Mouse (Mus musculus) kidney, postnatal 4 days (tissue): ENCODE results near the gene Adssl1.
A peak's percentile ranks its signal among the peaks of the same experiment; 100 is the strongest.

Source experiments
- DNase-seq, 2 experiments: peaks; one replicate each; pipeline ENCODE4 v3.0.0; 2021; ENCODE audit warnings: mixed read lengths in 2 of 2

Gene Adssl1

DNA sequence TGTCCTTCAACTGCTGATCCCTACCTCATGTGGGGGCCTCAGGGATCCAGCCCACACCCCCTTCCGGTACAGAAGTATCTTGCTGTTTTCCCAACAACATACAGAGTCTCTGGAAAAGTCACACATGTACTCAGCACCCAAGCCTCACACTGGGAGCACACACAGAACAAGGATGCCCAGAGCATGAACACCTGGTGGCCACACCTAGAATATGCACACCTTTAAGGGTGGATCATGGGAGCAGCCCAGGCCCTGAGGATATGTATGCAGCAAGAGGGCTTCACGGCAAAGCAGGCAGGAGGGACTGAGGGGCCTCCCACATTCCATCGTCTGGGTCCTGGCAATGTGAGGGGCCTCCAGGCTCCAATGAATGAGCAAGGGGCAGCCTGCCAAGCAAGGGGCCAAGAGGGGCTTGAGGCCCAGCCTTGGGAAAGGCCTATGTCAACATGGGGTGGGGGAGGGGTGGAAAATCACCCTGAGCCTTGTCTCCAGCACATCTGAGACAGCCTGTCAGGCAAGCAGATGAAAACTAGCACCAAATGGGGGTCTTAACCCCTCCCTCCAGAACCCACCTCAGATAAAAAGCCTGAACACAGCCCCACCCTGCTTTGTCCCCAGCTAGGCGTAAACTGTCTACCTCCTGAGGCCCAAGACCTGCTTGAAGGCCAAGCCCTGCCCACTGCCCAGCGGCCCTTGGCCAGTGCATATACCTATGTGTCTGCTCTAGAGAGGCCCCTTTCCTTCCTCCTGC lies 40.9 kb downstream of the Adssl1 start:
- DNase-seq, result peak; percentile 82 to 87

DNA sequence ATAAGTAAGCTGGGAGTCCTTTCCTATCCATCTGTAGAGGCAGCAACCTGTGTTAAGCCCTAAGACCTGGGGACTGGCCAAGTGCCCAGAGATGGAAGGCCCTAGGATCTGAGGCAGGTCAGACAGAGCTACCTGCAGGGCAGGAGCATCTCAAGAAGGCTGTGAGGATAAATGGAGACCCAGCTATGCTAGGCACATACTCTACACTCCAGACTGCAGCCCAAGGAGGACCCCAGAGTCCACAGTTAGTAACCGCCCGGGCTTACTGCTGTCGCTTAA lies 41.4 kb downstream of the Adssl1 start:
- no peak for DNase-seq

DNA sequence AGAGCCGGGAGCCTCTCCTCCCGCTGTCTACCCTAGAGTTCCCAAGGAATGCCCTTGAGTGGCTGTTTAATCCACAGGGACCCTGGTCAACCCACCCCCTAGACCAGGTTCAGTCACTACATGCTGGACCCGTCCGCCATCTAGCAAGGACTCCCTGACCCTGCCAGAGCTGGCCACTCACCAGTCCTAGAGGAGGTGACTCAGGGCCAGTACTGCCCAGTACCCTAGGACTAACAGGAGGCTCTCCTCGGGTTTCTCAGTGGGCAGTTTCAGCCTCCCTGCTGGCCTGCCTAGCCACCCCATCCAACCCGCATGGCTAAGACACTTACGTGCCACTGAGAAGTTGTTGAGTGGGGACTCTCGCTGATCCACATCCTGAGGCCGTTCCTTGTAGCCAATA lies 42.0 kb downstream of the Adssl1 start:
- DNase-seq, result no peak

DNA sequence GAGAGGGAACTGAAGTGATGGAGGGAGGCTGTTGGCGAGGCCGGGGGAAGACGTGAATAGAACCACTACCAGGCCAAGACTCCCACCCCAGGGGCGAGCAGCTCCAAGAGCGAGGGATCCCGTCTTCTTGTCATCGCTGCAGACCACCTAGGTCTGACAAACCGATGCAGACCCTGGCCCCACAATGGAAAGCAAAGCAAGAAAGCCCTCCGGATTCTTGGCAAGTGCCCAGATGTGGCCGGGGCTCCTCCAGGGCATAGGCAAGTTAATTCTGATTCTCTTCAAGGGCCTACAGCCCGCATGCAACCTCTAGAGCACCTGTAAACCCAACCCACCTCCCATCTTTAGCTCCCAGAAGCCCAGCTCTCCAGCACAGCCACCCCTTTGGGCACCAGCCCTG lies 43.5 kb downstream of the Adssl1 start:
- no peak for DNase-seq

DNA sequence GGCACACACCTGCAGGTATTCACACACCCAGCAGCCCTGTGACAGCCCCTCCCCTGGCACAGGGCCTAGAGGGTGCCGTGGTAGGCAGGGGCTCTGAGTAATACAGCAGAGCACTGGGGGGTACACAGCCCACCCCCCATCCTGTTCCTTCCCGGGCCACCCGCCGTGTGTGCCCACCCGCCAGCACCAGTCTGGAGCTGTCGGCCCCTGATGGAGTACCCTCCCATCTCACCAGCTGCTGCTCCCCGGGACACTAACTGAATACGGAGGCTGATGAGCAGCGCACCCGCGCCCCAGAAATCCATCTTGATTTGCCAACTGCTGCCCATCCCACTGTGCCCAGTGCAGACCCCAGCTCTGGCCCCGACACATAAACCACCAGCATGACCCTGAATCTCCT lies 43.9 kb downstream of the Adssl1 start:
- no peak for DNase-seq

DNA sequence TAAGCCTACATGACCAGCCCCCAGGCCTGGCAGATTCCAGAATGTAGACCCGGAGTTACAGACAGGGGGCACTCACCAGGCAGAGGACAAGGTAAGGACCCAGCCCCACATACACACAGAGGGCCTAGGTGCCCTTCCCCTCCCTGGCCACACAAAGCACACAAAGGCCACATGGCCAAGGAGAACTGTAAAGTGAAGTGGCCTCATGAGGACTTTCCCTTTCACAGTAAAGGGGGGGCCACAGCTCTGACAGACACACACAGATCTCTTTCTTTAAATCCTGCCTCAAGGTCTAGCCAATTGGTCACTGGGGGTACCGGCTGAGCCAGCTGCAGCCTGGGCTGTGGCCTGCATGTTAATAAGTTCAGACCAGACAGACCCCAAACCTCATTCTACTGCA lies 44.3 kb downstream of the Adssl1 start:
- DNase-seq, result no peak

DNA sequence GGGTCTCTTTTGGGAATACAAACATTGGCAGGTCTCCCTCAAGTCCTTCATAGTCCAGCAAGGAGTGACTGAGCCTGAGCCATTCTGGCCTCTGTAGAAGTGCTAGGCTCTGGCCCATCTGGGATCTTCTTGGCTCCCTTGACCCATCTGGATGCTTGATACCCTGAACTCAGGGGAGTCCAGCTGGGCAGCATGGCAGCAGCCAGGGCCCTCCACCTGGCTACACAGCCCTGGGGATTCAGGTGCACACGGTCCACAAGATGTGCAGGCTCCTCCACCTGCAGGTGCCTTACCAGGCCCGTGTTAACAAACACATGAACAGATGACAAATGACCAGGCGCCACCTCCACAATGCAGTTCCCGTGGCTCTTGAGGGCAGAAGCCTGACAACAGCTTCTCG lies 44.8 kb downstream of the Adssl1 start:
- no peak for DNase-seq

DNA sequence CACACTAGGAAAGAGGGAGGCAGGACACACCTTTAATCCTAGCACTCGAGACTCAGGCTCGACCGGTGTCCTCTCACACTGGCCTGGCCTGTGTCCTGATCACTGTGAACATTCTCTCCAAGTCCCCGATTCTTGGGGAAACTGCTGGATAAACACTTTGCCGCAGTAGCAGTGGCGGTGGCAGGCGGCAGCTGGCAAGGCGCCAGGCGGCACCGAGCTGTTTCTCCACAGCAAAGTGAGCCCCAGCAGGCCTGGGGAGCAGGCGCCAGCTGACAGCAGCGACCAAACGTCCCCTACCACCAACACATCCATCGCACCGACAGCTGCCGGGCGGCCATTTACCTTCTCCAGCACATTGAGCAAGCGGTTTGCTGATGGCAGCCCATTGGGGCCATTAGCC lies 45.6 kb downstream of the Adssl1 start:
- DNase-seq, result peak; percentile 71 to 83

DNA sequence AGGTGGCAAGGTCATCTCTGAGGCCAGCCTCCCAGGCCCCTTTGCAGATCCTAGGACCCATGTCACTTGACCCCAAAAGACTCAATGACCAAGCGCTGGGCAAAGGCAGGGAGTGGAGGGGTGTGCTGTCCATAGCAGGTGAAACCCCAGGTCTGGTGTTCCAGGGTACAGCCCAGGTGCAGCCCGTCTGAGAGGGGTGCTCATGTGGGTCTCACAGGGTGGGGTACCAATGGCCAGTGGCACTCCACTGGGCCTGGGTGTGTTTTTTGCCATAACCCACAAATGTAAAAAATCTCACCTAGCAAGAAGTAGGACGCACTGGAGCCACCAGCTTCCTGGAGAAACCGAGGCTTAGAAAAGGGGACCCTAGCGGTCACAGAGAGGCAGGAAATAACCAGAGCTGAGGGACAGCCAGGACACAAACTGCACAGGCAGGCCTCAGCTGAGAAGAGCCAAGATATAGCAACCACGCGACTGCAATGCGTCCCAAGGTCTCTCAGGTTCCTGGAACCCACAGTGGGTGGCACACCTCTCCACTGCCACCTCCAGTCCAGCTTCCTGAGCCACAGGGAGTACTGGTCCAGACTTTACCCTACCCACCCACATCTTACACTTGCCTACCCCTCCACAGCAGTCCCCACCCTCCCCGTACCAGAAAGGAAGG lies 46.2 kb downstream of the Adssl1 start:
- DNase-seq, result no peak

DNA sequence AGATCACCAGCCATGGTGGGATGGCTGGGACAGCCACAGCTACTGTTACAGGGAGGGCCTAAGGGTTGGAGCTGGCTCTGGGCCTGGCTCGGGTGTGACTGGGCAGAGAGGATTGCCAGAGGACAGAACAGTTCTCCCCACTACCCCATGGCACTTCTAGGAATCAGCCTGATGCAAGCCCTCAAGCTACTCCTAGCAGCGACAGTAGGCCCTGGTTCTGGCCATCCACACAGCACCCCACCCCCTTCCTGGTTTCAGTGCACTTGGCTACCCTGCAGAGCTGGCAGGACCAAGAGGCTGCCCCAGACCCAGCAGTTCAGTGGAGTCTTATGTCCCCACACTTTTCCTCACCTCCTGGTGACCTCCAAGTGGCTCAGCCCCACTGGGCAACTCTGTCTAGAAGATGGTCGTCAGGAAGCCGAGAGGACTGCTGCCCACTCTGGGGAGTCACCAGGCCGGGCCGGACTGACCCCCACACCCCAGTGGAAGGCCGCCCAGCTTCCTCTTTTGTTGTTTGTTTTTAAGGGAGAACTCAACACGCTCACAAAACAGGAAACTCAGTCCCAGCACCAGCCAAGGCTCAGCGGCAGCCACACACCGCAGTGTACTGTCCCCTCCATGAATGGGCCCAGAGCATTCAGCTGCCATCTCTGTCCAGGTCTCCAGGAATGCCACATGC lies 47.9 kb downstream of the Adssl1 start:
- no peak for DNase-seq

DNA sequence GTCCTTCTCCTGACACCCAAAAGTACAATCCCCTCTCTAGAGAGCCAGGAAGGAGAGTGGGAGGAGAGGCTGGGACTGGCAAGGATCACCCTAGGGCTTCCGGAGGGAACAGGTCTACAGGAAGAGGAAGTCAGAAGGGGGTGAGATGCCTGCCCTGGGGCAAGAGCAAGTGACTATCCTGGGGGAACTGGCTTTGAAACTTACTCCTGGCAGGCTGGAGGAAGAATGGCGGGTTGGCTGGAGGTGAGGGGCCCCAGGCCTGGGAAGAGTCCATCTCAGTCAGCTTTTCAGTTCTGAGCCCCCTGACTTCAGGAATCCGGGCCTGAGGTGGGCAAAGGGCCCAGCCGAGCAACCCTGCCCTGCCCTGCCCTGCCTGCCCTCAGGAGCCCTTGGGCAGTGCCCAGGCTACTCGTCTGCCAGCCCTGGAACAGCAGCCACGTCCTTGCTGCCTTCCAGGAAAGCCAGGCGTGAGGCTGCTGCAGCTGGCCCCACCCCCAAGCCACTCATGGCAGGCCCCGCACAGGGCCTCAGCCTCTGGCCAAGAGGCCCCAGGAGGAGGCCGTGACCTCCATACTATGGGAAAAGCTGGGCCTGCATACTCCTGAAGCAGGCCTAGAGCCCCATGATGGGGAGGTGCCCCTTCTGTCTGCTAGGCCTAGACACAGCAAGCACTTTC lies 51.0 kb downstream of the Adssl1 start:
- DNase-seq, result peak; percentile 40 to 60

DNA sequence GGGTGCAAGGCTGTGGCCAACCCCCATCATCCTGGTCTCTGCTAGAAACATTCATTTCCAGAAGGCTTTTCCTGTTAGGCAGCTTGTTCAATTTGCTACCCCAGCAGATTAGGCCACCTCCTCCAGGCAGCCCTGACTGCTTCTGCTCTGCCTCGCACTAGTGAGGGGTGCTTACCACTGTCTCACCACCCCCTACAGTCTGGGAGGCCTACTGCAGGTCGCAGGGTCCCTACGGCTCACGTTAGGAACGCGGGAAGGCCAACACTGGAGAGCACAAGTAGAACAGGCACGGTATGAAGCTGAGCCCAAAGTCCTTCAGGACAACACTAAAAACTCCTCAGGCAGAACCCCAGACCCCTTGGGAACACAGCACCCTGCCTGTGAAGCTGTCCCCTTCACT lies 52.0 kb downstream of the Adssl1 start:
- peak in 1 of 2 experiments; percentile 53 for DNase-seq

DNA sequence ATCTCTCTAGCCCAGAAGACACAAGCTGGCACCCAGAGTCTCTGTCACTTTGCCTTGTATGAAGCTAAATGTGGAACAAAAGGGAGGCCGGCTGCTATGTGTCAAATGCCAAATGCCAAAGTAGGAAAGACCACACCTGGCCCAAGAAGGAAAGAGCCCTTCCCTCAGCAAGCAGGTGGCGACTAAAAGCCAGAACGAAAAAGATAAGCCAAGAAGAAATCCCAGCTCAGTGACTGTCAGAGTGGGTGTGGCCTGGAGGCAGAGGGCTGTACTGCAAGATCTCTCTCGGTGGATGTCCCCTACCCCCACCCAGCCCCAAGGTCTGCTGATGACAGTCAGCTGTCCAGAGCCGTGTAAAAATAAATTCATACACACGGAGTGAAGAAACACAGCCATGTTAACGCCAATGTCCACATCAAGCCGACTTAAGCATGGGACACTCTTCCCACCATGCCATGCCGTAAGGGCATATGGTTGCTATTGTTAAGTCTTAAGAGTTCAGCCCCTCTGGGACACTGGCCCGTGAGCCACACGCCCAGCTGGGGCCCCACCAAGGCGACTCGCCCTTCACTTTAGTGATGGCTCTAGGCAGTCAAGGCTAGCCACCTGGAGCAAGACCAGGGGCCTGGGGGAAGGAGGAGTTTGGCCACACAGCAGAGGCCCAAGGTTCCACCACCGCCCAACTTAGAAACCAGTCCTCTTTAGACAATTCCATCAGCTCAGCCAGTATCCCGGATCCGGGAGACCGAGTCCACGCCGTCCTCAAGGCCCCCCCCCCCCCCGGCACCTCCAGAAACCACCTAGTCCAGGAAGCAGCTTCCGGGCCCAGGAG lies 53.1 kb downstream of the Adssl1 start:
- peak; percentile 64 to 75 for DNase-seq

DNA sequence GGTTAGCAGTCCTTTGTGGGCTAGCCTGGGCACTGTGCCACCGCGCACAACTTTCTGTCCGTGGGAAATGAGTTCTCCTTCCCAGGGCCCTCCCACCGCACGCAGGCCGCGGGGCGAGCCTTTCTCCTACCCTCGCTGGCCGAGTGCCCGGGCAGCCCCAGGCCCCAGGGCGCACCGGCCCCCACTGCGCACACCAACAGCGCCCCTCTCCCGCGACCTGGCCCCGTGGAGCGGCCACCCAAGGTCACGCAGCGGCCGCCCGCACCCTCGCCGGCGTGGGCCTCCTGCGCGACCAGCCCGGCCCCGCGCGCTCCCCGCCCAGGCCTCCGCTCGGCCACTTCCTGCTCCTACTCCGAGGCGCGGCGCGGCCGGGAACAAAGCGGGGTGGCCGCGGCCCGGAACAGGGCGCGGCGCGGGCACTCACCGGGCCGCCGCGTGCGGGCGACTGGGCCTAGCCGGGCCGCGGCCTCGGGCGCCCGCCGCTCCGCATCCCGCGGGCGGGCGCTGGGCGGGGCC lies 53.8 kb downstream of the Adssl1 start:
- DNase-seq, result peak; percentile 72 to 80

DNA sequence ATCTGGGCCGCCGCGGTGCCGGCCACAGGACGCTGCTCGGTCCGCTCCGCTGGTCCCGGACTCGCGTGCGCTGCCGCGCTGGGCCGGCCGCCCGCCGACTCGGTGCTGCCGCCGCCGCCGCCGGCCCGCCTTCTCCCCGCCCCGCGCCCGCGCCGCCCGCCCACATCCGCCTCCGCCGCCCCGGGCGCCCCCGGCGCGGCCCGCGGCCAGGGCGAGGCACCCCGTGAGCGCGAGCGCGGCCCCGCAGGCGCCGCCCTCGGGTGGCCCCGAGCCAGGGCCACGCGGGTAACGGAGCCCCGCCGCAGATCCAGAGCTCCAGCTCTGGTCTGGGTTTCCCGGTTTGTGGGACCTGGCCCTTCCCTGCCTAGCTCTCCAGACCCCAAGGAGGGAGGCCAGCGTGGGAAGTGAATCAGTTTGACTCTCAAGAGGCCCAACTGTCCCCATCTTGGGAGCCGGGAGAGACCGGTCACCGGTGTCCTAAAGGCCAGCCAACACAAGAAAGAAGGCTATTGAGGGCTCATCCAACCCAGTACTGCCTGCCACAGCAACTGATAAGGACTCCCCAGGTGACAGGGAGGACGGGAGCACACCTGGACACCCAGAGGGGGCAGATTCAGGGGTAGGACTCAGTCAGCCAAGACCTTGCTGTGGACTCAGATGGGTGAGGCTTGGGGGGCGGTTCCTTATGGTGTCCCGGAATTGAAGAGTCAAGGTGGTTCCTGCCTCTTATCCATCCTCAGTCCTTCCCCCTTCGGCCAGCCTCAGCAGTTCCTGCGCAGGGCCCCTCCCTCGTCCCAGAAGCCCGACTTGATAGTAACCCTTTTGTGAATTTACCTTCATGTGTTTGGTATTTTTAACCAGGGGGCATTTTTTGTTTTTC lies 54.5 kb downstream of the Adssl1 start, which contains the start of gene Akt1:
TSS of gene Akt1 (minus strand) at position 753 of the 880 bp plus-strand sequence.
- peak; percentile 64 to 74 for DNase-seq

DNA sequence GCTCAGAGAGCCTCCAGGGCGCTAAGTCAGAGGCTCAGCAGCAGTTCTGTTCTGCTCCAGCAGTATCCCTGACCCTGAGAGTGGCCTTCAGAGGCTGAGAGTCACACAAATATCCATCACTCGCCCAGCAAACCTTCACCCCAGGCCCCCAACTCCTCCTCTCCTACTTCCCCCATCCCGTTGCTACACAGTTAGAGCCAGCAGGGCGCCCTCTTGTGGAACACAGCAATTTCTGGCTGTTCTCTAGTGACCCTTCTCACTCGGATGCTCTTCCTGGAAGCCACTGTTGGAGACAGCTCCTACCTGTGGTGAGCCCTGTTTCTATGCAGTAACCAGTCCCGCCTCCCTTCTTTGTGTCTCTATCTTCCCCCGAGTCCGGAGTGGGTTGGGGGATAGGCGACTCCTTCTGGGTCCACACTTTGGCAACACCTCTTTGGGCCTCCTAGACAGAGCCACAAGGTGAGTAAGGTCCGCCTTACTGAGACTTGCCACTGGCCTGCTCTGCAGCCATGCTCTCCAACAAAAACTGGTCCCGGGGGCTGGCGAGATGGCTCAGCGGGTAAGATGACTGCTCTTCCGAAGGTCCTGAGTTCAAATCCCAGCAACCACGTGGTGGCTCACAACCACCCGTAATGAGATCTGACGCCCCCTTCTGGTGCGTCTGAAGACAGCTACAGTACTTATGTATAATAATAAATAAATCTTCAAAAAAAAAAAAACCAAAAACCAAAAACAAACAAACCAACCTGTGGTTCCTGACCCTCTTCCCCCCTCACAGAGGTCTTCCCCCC lies 55.6 kb downstream of the Adssl1 start:
- DNase-seq, result peak; percentile 91 to 93

DNA sequence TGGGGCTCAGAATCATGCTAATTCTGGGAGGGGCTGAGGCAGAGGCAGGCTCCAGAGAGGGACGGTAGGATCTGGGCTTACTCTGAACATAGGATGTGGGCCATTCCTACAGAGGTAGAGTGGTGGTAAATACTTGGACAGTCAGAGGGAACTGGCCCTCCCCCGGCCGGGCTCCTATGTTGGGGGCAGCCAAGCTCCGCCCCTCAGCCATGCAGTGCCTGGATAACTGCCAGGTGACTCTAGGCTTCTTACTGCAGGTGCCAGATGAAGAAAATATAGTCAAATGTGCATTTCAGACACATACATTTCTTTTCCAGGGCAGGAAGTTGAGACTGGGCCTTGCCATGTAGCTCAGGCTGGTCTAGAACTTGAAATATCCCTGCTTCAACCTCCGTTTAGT lies 57.2 kb downstream of the Adssl1 start:
- no peak for DNase-seq

DNA sequence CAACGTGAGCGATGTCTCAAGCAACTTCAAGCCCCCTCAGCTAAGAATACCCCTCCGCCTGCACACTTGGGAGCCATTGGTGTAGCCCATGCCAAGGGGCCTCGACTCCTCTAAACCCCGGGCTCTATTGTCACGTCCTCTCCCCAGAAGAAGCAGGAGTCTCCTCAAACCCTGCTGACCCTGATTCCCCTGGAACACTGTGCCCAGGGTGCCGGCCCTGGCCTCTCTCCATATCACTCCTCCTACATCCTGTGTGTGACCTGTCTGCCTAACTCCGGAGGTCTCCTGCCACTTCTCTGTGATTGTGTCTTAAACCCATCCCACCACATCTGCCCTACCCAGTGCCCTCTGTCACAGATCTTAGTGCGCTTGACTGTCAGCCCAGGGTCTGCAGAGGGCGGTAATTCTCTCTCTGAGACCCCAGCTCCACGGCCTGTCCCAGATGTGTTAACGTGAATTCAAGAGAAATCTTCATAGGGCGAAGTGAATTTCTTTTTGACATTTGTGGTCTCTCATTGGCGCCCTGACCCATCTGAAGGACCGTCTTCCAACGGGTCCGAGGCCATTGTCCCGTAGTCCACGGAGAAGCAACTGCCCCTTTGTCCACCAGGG lies 58.2 kb downstream of the Adssl1 start:
- no peak for DNase-seq

DNA sequence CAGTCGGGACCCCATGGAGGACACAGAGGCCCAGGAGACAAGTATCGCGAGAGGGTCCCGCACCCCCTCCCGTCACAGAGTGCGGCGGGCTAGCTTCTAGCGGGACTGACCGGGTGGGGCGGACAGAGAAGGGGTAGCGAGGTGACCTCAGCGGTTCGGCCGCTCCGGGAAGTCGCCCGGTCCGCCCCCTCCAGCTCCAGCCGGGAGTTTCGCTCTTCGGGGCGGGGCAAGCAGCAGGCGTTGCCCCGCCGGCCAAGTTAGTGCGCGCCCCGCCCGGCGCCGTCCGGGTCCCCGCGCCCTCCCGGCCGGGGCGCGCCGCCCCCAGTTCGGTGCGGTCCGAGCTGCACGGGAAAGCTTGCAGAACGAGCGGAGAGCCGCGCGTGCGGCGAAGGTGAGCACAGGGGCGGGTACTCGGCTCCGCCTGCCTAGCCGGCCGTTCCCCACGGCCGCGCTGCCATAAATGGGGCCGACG lies 58.7 kb downstream of the Adssl1 start, which contains the start of gene Zbtb42:
TSS of gene Zbtb42 (plus strand) at position 274 of the 472 bp plus-strand sequence.
- peak; percentile 81 to 91 for DNase-seq
